Mouse (Mus musculus) urinary bladder, postnatal 14 days (tissue): ENCODE measurements around the gene Edar.
"Not testable (repeated sequence)": the region's sequence is repeated elsewhere in the genome, so short reads cannot be mapped to it uniquely, and the experiment has no call there.

Experiments
- DNase-seq: peaks from one replicate; pipeline ENCODE4 v3.0.0; 2021; ENCODE audit warnings: low spot score

Edar gene

DNA sequence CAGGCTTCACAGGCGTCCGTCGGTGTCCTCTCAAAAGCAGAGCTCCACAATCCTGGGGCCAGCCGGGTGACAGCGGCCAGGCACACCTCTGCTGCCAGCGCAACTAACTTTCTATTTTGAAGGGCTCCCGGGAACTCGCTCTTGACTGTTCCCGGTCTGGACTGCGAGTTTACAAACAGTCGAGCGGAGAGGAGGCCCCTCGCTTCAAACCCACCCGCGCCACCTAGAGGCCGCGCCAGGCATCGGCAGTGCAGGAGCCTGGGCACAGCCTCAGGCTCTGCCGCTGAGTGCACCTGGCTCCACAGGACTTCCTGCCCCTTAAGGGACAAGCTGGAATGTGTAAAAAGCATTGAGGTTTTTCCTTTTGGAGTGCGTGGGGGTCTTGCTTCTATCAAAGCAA is at the start of gene Edar:
TSS of gene Edar (minus strand) at position 122 of the 400 bp plus-strand sequence.
- DNase-seq: peak; percentile 89

DNA sequence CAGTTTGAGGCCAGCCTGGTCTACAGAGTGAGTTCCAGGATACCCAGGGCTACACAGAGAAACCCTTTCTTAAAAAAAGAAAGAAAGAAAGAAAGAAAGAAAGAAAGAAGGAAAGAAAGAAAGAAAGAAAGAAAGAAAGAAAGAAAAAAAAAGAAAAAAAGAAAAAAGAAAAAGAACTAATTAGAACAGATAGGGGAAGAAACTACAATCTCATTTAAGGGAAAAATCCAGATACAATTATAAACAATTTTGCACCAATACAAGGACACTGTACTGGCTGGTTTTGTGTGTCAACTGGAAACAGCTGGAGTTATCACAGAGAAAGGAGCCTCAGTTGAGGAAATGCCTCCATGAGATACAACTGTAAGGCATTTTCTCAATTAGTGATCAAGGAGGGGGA is 42.7 kb upstream of the Edar start, which contains the start of gene Gm17542:
TSS of gene Gm17542 (minus strand) at position 101 of the 400 bp plus-strand sequence.
- DNase-seq: not testable (repeated sequence)

DNA sequence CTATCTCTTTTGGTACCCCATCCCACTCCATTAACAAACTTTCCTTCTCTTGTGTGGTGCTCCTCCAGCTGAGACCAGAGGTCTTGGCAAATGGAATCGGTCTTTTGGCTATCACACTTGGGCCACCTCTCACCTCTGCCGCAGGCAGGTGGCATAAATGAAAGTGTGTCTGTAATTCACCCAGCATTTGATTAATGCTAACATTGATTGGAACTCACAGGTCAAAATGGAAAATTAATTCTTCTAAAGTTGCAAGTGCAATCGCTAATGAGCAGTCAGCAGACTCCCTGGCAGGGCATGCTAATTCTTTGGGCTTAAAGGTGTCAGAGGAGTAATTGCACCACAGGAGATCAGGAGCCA is 39.3 kb upstream of the Edar start:
- no peak for DNase-seq

DNA sequence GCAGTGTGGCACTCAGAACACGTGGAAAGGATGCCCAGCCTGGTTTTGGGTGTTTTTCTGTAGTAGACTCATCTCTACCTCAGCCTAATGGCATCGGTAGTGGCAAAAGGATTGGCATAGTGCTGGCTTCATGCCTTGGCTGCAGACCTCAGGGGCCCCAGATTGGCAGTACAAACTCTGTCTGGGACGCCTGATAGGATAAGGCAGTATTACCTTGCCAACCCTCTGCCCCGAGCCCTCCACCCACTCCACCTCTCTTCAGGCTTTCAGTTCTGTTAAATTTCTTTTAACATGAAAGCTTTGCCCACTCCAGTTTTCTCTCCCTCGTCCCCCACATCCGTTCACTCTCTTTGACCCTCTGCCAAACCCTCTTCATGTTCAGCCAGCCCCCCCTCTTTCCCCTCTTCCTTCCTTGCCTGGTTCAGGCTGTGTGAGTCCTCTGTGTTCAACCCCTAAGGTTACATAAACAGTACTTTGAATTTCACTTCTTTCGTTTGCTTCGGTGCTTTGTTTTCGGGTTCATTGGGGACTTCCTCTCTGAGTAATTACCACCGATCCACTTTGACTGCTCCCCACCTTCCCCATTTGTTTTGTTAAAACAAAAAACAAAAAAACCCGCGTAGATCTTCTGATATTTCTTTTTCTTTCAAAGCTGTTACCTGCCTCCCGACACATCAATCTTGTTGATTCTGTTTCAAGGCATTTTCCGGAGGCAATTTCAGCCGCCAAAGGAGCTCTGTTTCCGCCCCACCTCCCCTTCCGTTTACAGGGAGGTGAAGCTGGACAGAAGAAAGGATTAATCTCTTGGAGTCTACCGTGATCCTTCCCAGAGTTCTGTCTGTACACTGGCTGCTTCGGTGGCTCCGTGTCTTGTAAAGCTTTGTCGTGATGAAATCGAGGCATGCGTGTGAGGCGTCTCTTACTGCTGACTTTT is 38.7 kb upstream of the Edar start:
- no peak for DNase-seq

DNA sequence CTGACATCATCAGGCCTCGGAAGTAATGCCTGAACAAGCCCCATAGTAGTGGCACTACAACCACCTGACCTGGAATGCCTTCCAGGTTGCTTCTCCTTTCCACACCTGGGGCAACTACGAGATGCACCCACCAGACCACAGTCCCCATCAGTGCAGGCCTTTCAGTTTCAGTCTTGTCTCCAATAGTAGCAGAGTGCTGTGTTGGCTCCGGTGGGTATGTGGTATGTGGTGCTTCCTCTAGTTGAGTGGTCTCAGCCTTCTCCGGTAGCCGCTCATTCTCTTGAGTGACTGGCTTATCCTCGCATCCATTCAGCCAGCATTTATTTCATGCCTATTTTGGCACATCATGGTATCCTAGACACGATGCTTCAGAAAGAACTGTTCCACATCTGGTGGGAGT is 37.8 kb upstream of the Edar start:
- DNase-seq: no peak

DNA sequence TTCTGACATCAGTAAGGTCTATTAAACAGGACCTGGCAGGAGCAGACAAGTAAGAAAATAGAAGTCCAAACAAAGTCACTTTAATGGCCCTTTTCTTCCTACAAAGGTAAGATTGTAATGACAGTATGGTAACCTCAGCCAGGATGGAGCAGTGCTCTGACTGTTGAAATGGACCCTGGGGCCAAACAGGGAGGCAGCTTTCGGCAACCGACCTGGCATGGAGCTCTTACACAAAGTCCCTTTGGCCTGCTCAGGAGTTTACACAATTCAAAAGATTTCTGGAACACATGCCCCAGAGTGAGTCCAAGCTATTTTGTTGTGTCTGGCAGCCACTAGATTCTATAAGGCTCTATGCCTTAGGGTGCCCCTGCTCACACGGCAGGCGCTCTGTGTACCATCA is 33.6 kb upstream of the Edar start:
- DNase-seq: no peak

DNA sequence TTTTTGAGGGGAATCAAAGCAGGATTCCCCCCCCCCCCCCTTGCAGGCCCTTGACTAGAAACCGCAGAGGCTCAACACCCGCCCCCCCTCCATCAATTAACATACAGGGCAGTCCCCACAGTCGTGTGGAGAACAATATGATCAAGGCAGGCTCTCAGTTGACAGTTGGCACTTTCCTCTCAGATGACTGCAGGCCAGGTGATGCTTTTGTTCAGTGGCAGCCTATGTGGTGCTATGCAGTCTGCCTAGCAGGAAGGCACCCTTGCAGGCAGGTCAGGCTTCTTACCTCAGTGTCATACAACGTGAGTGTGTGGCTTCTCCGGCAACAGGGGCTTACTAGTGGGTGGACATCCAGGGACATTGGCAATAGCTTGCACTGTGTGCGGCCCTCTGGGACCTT is 25.1 kb upstream of the Edar start:
- DNase-seq: no peak

DNA sequence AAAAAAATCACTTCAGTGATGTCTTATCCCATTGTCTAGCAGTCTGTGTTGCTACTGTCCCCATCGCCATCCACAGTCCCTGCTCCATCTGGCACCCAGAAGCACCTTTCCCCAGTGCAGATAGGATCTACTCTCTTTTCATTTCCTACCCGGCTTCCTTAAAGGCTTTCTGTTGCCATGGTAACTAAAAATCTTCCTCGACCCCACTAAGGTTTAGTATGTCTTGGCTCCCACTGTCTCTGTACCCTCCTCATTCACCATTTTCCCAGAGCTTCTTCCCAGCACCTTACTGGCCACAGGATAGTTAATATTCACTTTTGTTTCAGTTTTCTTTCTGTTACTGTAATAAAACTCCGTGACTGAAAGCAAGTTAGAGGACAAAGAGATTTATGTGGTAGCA is 24.7 kb upstream of the Edar start:
- DNase-seq: no peak

DNA sequence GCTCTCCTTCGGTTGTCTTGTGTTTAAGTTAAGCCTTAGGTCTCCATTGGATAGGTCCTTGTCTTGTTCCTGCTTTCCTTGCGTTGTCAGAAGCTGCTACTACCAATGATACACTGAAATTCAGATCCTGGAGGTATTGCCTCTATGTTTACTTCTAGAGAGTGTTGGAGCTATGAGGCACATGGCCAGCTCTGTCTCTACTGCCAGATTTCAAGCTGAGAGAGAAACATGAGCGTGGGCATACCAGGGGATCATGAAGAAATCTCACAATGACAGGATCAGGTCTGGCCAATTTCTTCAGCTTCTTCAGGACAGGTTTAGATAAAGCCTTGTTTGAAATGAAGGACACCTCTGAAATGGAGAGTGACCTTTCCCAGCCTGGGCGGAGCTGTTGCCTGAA is 23.5 kb upstream of the Edar start:
- DNase-seq: no peak

DNA sequence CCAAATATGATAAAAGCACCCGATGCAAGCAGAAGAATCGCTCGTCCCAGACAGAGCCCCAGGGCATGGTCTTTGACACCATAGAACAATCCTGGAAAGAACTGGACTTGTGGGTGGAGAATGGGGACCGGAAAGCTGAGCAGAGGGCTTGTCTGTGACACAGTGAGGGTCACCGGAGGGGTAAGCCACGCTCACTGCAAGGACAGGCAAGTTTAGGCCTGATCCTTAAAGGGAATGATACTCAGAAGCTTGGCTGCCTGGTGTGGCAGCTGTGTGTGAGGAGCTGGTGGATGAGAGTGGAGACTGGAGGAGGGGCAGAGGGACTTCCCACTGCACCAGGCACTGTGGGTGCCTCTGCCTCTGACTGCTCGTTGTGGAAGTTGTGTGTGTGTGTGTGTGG is 15.6 kb upstream of the Edar start:
- DNase-seq: peak; percentile 21

DNA sequence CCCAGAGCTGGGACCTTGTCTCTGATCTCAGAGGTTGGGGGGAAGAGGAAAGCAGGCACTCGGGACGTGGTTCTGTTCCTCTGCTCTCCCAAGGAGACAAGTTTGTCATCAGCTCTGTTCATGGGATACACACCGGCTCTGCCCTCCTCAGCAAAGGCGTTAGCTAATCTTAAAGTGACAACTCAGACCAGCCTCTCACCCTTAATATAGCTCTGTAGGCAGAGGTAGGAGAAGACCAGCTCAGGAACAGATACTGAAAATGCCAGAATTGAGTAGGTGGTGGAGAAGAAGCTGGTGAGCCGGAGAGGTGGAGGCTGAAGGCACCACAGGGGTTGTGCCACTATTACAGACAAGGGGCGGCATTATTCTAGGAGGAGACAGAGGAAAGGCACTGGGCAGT is 3.8 kb upstream of the Edar start:
- no peak for DNase-seq

DNA sequence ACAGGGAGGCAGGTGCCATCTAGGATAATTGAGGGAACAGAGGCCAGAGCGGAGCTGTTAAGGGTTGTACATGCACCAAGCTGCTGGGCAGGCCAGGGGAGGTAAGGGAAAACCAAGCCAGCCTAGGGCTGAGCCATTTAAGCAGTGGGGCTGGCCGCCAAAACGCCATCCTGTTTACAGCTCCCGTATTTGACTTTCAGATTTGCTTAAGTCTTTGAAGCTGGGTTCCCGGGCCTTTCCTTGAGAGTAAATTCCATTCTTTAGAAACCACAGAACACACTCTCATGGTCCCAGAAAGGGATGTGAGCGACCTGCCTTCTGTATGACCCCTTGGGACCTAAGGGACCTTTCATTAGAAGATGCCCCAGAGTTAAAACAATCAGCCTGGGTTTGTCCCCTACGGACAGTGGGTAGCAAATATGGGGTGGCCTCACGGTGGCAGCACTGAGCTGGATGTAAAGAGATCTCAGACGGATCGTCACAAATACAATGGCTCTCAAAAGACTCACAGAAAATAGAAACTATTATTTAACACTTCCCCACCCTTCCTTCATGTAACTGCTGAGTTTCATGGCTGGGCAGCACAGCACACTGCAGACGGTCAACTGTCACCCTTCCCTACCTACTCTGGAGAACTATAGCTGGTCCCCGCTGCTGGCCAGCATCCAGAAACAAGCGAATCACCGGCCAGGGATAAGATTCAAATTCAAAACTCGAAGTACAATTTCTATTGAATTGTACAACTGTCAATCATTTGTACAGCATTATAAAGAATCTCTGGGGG is 2.0 kb downstream of the Edar start:
- peak; percentile 87 for DNase-seq

DNA sequence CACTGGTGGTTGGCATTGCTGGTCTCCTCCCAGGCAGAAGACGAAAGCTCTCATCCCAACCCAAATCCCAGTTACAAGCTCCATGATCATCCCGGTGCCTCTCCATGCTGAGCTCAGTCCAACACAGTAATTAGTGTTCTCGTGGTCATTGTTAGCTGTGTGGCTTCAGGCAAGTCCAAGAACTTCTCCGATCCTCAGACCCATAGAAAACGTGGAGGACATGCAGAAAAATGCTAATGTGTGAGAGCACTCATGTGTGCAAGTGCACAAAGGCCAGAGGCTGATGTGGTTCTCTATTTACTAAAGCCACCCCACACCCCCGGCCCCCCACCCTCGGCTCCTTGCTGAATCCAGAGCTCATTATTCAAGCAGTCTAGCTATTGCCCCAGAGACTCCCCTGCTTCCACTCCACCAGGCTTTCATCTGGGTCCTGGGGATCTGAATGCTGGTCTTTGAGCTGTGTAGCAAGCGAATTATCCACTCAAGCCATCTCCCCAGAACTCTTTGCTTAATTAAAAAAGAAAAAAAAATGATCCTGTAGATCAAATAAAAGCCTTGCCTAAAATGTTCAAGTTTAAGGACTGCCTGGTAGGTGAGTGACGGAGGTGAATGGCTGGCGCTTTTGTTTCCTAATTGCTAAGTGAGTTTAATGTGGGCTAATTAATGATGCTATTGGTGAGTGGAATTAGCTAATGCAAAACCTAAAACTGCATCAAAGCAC is 2.7 kb downstream of the Edar start:
- no peak for DNase-seq

DNA sequence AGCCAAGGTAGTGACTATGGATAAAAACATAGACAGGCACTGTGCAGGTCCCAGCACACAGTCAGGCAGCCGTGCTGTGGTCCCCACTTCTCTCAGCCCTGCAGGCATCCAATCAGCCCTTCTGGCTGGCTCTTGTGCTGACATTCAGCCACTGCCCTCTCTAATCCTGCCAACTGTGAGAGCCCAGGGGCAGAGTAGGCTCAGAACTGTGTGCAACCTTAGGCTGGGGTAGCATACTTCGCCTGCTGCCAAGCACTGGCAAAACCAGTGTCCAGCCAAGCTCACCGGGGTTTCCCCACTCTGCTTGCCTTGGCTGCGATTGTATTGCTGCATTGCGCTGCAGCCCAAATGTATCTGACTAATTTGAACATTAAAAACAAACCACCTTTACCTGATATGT is 11.6 kb downstream of the Edar start:
- DNase-seq: no peak

DNA sequence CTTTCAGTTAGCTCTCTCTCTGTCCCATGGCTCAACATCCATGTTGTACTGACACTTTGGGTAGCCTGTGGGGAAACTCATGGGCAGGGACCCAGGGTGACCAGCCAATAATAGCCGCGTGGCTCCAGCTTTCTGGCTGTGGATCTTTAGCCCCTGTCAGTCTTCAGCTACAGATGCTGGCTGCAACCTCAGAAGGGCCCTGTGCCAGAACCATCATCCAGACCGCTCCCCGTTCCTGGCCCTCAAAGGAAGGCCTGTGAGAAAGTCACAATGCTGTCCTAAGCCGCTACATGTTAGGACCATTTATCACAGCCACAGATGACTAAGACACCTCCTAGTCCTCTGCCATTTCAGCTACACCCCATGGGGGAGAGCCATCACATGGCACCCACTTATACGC is 12.0 kb downstream of the Edar start:
- DNase-seq: peak; percentile 44

DNA sequence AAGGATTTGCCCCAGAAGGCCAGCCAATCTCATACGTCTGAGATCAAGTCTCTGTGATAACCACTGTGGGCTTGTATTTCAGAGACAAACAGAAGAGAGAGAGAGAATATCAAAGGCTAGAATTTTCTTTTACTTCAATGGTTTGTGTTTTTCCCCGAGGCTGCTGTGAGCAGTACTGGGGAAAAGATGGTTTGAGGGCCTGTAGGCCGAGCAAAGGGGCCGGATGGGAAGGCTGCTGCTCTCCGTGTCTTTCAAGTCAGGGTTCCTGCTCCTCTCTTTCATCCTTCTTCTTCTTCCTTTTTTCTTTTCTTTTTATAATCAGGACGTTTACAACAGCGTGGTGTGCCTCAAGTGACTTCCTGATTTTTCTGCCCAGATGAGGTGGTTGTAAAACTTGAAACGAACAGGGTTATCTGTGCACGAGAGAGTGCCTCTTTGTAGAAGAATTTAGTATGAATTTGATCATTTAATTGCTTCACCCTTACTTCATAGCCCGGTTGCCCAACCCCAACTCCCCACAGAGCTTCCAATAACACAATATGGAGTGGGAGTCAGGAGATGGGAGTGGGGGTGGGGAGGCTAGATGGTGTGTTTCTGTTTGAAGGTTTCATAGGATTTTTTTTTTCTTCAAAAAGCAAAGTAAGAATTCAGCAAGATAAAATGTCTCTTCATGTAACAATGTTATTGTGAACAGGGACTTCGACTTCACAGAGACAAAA is 16.0 kb downstream of the Edar start:
- no peak for DNase-seq

DNA sequence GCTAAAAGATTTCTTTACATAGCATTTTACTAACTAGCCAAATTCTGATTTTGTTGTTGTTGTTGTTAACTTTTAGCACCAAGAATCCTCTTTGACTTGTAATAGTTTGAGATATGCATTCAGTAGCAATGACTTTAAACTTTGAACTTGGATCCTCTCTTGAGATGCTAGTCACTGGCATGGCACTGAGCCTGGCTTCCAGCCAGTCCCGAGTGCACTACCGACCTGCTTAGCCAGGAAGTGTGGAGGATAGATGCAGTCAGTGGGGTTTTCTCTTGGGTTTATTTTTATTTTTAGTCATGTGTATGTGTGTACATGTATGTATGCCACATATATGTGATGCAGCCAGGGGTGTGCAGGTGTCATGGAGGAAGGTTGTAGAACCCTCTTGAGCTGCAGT is 17.7 kb downstream of the Edar start:
- DNase-seq: no peak

DNA sequence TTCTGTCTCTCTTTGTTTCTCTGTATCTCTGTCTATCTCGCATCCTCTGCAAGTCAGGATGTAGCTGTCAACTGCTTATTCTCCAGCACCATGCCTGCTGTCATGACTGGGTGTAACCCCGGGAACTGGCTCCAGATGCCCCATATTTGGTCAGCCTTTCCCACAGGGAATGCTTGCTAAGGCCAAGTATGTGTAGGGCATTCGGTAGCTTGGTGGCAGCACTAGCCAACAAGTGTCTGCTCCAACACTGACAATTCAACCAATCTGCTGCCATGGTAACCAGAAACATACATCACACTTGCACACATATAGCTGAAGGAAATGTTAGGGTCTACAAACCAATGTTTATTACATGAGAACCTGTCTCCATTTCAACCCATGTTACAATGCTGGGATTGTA is 21.8 kb downstream of the Edar start:
- DNase-seq: no peak

DNA sequence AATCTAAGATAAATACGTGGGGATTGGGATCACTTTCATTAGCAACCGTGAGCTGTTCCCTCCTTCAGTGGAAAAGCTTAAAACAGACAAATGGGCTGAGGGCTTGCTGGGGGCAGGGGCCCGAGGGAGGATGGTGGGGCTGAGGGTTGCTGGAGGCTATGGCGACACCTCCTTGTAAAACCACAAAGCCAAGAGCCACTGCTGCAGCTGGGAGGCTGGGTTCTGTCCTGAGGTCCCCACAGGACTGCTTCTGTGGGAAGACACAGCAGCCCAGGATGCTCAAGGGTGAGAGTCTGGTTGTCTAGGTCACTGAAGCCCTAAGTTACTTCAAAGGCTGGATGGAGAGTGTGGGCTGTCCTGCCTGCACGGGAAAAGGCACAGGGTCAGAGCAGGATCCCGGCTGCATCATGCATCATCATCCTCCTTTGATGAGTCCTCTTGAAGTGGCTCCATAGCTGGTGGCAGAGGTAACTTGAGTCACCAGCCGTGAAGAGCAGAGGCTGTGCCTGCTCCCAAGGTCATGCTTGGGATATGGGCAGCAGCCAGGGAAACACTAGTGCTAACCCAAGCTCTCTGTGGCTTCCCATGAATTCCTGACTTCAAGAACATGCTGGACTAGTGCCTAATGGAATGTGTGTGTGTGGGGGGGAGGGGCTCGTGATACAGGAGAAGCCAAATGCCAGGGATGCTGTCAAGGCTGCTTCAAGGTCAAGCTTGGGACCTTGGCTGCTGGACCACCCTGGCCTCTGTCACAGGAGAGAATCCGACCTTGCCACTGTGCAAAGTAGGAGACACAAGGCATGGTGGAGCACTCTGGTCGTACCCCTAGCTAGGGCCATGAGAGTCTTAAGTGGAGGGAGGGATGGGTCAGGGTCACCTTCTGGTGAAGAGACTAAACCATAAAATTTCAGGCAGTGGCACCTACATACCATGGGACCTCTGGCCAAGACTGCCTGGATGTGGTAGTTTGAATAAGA is 22.7 kb downstream of the Edar start:
- no peak for DNase-seq

DNA sequence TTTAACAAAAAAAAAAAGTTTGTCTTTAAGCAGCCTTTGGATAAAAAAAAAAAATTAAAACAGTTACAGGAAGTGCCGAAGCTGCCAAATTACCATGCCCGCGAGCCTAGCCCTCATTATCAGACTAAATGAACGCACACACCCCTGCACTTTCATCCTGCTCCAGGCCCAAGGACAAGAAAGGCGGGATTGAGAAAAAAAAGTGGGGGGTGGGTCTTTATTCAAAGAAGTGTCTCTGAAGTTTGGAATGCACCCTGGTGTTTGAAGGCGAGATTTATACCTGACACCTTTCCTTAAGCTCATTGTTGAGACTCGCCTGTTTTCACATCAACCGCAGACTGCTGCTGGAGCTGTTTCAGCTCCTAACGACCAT is 23.4 kb downstream of the Edar start:
- no peak for DNase-seq
